In the genomic region with DNA sequence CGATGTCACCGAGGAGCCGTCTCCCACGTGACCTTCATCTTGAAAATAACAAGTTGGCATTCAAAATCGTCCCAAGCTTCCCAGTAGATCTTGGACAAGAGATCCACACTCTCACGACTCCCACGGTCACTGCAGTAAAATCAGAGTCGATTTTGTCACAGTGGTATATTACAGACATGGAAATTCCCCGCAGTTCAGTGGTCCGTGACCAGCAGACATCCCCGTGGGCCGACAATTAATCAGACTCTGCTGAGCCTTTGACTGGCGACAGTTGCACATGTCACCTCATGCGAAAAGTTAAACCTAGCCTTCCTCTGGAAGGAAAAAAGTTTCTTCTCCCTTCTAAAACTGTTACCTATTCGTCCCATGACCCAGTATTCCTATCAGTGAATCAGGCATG, we compare ENCODE assay signal across 15 mouse cellular contexts.
"Had no signal": no experiment of that assay in that cellular context is flagged by ENCODE, and none has a peak within 500 bp of the region (broad histone marks: within the 10 kb centered on the region; RNA-seq: fewer than 3 reads in every experiment).

No protein-coding gene starts in this region.

- H3K4me1 ChIP-seq: liver, embryonic 13.5 days; megakaryocyte, embryonic 14.5 days had no signal

- H3K27me3 ChIP-seq: liver, embryonic 13.5 days; lung, embryonic 15.5 days; megakaryocyte, embryonic 14.5 days; midbrain, embryonic 15.5 days had no signal

- ATAC-seq: liver, postnatal 0 days; midbrain, embryonic 15.5 days had no signal

- DNase-seq: kidney, adult 18-20 months; kidney, postnatal 36 days; layer of hippocampus, adult 9-11 months; layer of hippocampus, postnatal 36 days; liver; liver, embryonic 13.5 days; liver, postnatal 0 days; thymus, postnatal 4 days had no signal

- H3K4me3 ChIP-seq: limb, embryonic 12.5 days; liver, embryonic 13.5 days; lung, embryonic 15.5 days; megakaryocyte, embryonic 14.5 days; midbrain, embryonic 15.5 days had no signal

- H3K27ac ChIP-seq: limb, embryonic 12.5 days; liver, embryonic 13.5 days; lung, embryonic 15.5 days; macrophage; midbrain, embryonic 15.5 days; stomach, postnatal 0 days had no signal

- H3K9me3 ChIP-seq: limb, embryonic 12.5 days; liver, embryonic 13.5 days; lung, embryonic 15.5 days; midbrain, embryonic 15.5 days had no signal

- H3K4me2 ChIP-seq: limb, embryonic 12.5 days; liver, embryonic 13.5 days; lung, embryonic 15.5 days; midbrain, embryonic 11.5 days; midbrain, embryonic 15.5 days had no signal

- H3K36me3 ChIP-seq: limb, embryonic 12.5 days; liver, embryonic 13.5 days; lung, embryonic 15.5 days; midbrain, embryonic 15.5 days had no signal

- H3K9ac ChIP-seq: limb, embryonic 12.5 days; liver, embryonic 13.5 days; liver, postnatal 0 days; lung, embryonic 15.5 days; midbrain, embryonic 15.5 days had no signal
